ENCODE assay signal across 10 mouse cellular contexts in genomic region chr19:42237602-42238340, GRCm38 (mm10). TPM values are rescaled to one million over a fixed set of nuclear protein-coding genes. Genes with fewer than 3 reads are reported as not detected.
A peak's percentile ranks its signal among the peaks of the same experiment; 100 is the strongest.
DNase-seq lines count a peak whose midpoint lies in the region; ATAC-seq and TF ChIP-seq lines count a peak whose summit lies in the region.
"Had no signal": no experiment of that assay in that cellular context is flagged by ENCODE, and none has a peak within 500 bp of the region (broad histone marks: within the 10 kb centered on the region; RNA-seq: fewer than 3 reads in every experiment).

No protein-coding gene starts in this region.

- no peaks in the 10 kb centered on the region for H3K27me3 ChIP-seq in forebrain, embryonic 10.5 days (ENCODE audit: poor library complexity, severe bottlenecking)
- no peaks in the 10 kb centered on the region for H3K27me3 ChIP-seq in forebrain, postnatal 0 days (ENCODE audit: insufficient read depth, low read length)
- no peaks in the 10 kb centered on the region for H3K27me3 ChIP-seq in hindbrain, embryonic 10.5 days (ENCODE audit: insufficient read depth, poor library complexity, severe bottlenecking)
- H3K27me3 ChIP-seq: CH12.LX had no signal

- H3K4me3 ChIP-seq in forebrain, embryonic 10.5 days, result no peak overlapping the region
- no peak overlapping the region for H3K4me3 ChIP-seq in forebrain, postnatal 0 days (ENCODE audit: low read depth, low read length)
- peak overlapping the region; percentile 47 for H3K4me3 ChIP-seq in gastrocnemius, adult 2 months
- no peak overlapping the region for H3K4me3 ChIP-seq in hindbrain, embryonic 10.5 days
- H3K4me3 ChIP-seq: limb, embryonic 13.5 days had no signal

- H3K27ac ChIP-seq in forebrain, embryonic 10.5 days, result peak overlapping the region; percentile 13; the same call in 1 of the 2 replicates
- H3K27ac ChIP-seq in forebrain, postnatal 0 days (ENCODE audit: low read depth, low read length), result no peak overlapping the region
- H3K27ac ChIP-seq in gastrocnemius, adult 2 months, result peak overlapping the region; percentile 96
- 0 out of 2 replicates have a peak overlapping the region, but pooled peaks have one; percentile 25 for H3K27ac ChIP-seq in hindbrain, embryonic 10.5 days
- H3K27ac ChIP-seq: limb, embryonic 13.5 days had no signal

- H3K4me2 ChIP-seq in forebrain, postnatal 0 days (ENCODE audit: low read depth), result no peak overlapping the region
- H3K4me2 ChIP-seq: limb, embryonic 13.5 days had no signal

- no peaks in the 10 kb centered on the region for H3K9me3 ChIP-seq in forebrain, embryonic 10.5 days
- no peaks in the 10 kb centered on the region for H3K9me3 ChIP-seq in forebrain, postnatal 0 days (ENCODE audit: low read length)
- H3K9me3 ChIP-seq in hindbrain, embryonic 10.5 days, result no peaks in the 10 kb centered on the region
- H3K9me3 ChIP-seq: limb, embryonic 13.5 days had no signal

- no peak for ATAC-seq in forebrain, postnatal 0 days
- no peak for ATAC-seq in megakaryocyte-erythroid progenitor cell, adult 5-6 weeks (replicated peaks; ENCODE audit: low FRiP score, low TSS enrichment, poor library complexity, severe bottlenecking)

- intact Hi-C loops in gastrocnemius, adult 2 months (cut with DNase I), result no loop called here

- no peak overlapping the region for H3K9ac ChIP-seq in forebrain, postnatal 0 days
- H3K9ac ChIP-seq: limb, embryonic 13.5 days had no signal

- no peak for DNase-seq in forebrain, embryonic 10.5 days (ENCODE audit: extremely low spot score, low spot score)
- DNase-seq in forebrain, postnatal 0 days, result no peak
- peak; percentile 72 for DNase-seq in gastrocnemius, adult 2 months
- DNase-seq in hindbrain, embryonic 10.5 days (ENCODE audit: low spot score), result no peak
- peak; percentile 56 to 65 for DNase-seq in right cerebral cortex, adult 2 months (ENCODE audit: low spot score in 2 of 2)
- no peak for DNase-seq in ovary, postnatal 14 days (ENCODE audit: low spot score)
- DNase-seq in thymus, postnatal 4 days, result no peak

- WGBS in forebrain, embryonic 10.5 days, result 21% methylated on average over 4 of the region's 4 CpGs
- 10% methylated on average over 4 of the region's 4 CpGs for WGBS in forebrain, postnatal 0 days
- 22% methylated on average over 4 of the region's 4 CpGs for WGBS in hindbrain, embryonic 10.5 days

- H3K36me3 ChIP-seq in forebrain, embryonic 10.5 days (replicated peaks), result no peaks in the 10 kb centered on the region
- no peaks in the 10 kb centered on the region for H3K36me3 ChIP-seq in forebrain, postnatal 0 days (ENCODE audit: insufficient read depth)
- no peaks in the 10 kb centered on the region for H3K36me3 ChIP-seq in hindbrain, embryonic 10.5 days
- H3K36me3 ChIP-seq: limb, embryonic 13.5 days had no signal

- peaks cover 19% of the 10 kb centered on the region for H3K4me1 ChIP-seq in forebrain, embryonic 10.5 days
- H3K4me1 ChIP-seq in forebrain, postnatal 0 days (ENCODE audit: insufficient read depth), result 0 out of 2 replicates have a peak, but pooled peaks cover 4% of the 10 kb centered on the region
- peaks cover 16% of the 10 kb centered on the region for H3K4me1 ChIP-seq in hindbrain, embryonic 10.5 days (replicated peaks)

- TF ChIP-seq CTCF in forebrain, postnatal 0 days (IDR thresholded peaks at IDR 0.05; ENCODE audit: low read depth), result no peak
- no peak for TF ChIP-seq CTCF in gastrocnemius, adult 2 months (IDR thresholded peaks at IDR 0.05)

RNA-seq across cellular contexts. Expression of gene Golga7b, which starts 9.6 kb away (rescaled TPM):
- polyA plus RNA-seq in forebrain, embryonic 10.5 days (2016; fragmentation: Nextera tagmentation; extraction: Ambion mirVana), result 0.59 and 1.0 TPM in 2 replicates
- 79.1 and 90.1 TPM in 2 replicates for total RNA-seq in forebrain, postnatal 0 days (2014; rRNA removed)
- polyA plus RNA-seq in forebrain, postnatal 0 days (2015; fragmentation: Nextera tagmentation; extraction: Ambion mirVana), result 44.7 and 61.4 TPM in 2 replicates
- 1 to 10 TPM; 2.3 to 2.4 TPM for total RNA-seq in gastrocnemius, adult 2 months (2021)
- polyA plus RNA-seq in hindbrain, embryonic 10.5 days (2016; fragmentation: Nextera tagmentation; extraction: Ambion mirVana), result 1.7 and 4.2 TPM in 2 replicates
- total RNA-seq in megakaryocyte-erythroid progenitor cell, adult 5-6 weeks (2014; fragmentation: Nextera tagmentation), result not detected in 2 replicates
- not detected in 2 replicates for total RNA-seq in megakaryocyte-erythroid progenitor cell, adult 5-6 weeks (2017)

RNA-seq across cellular contexts. Expression of gene Sfrp5, which starts 35.7 kb away (rescaled TPM):
- 0.14 TPM in 1 of 2 replicates, not detected in the other for polyA plus RNA-seq in forebrain, embryonic 10.5 days (2016; fragmentation: Nextera tagmentation; extraction: Ambion mirVana)
- 1.8 and 3.7 TPM in 2 replicates for total RNA-seq in forebrain, postnatal 0 days (2014; rRNA removed)
- 2.7 and 3.4 TPM in 2 replicates for polyA plus RNA-seq in forebrain, postnatal 0 days (2015; fragmentation: Nextera tagmentation; extraction: Ambion mirVana)
- 1 to 10 TPM; 4.2 to 5.6 TPM for total RNA-seq in gastrocnemius, adult 2 months (2021)
- polyA plus RNA-seq in hindbrain, embryonic 10.5 days (2016; fragmentation: Nextera tagmentation; extraction: Ambion mirVana), result 0.26 and 0.46 TPM in 2 replicates
- total RNA-seq in megakaryocyte-erythroid progenitor cell, adult 5-6 weeks (2014; fragmentation: Nextera tagmentation), result not detected in 2 replicates
- not detected in 2 replicates for total RNA-seq in megakaryocyte-erythroid progenitor cell, adult 5-6 weeks (2017)
- total RNA-seq: CH12.LX had no signal

Comparison
In these comparisons a context has a peak if more than half of its experiments do, and no peak if none do; other contexts are left out.
1. DNase-seq: peak in gastrocnemius, adult 2 months (single experiment) and right cerebral cortex, adult 2 months (2 of 2); none in forebrain, embryonic 10.5 days (single experiment), forebrain, postnatal 0 days (single experiment), hindbrain, embryonic 10.5 days (single experiment), ovary, postnatal 14 days (single experiment) and thymus, postnatal 4 days (single experiment).
2. RNA of gene Golga7b, which starts 9.6 kb away (total RNA-seq): 79.1 to 90.1 TPM in forebrain, postnatal 0 days; 2.3 to 2.4 TPM in gastrocnemius, adult 2 months and not detected in megakaryocyte-erythroid progenitor cell, adult 5-6 weeks; every median in the first group is over 10 times any median in the second.